Mouse (Mus musculus) kidney, adult 2 months (tissue): ENCODE measurements around the gene Bap1.

Experiments used
- CTCF ChIP-seq: fragments of 200-500 bp; conservative IDR thresholded peaks from 2 replicates; pipeline ENCODE4 v1.5.1; 2011; ENCODE audit warnings: low read depth, mild to moderate bottlenecking, control low read depth, low read length, moderate library complexity, mixed read lengths; ENCODE audit not compliant: insufficient read depth, insufficient read length
- POLR2A ChIP-seq: fragments of 200-500 bp; IDR thresholded peaks from one replicate; pipeline ENCODE4 v1.6.1; 2011; ENCODE audit warnings: low read depth, low read length, control low read depth

GRCm38 (mm10) chr14:31252091-31252490 is 841 bp downstream of the Bap1 start:
- TF ChIP-seq CTCF: no peak
- no peak for TF ChIP-seq POLR2A
